Mouse (Mus musculus): ENCODE results near the gene Hmga1.

Hmga1 gene

DNA sequence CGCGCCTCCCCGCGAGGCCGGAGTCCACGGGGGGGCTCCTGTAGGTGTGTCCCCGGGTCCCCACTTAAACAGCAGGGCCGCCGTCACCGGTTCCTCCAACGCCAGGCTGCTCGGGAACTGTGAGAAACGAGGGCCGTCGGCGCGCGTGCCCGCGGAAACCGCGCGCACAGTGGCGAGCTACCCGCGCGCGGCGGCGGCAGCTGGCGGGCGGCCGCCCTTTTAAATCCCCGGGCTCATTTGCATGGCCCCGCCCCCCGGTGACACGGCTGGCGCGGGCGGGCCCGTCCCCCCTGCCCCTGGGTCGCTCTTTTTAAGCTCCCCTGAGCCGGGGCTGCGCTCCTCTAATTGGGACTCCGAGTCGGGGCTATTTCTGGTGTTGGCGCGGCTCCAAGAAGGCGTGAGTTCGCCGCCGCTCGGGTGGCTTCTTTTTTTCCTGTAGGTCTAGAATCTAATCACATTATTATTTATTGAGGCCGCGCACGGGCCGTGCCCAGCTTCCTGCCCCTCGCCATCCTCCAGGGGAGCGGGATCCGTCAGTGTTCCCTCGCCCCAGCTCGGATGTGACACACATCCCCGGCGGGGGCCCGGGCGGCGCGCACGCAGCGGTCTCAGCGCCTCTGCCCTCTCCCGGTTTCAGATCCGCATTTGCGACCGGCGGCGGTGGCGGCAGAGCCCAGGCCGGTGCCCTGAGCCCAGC lies at the start of gene Hmga1:
Gene Hmga1, plus strand, starts transcription at position 183 of the 697 bp plus-strand sequence.
- peak; percentile 90 for DNase-seq (ENCODE audit: low spot score)

DNA sequence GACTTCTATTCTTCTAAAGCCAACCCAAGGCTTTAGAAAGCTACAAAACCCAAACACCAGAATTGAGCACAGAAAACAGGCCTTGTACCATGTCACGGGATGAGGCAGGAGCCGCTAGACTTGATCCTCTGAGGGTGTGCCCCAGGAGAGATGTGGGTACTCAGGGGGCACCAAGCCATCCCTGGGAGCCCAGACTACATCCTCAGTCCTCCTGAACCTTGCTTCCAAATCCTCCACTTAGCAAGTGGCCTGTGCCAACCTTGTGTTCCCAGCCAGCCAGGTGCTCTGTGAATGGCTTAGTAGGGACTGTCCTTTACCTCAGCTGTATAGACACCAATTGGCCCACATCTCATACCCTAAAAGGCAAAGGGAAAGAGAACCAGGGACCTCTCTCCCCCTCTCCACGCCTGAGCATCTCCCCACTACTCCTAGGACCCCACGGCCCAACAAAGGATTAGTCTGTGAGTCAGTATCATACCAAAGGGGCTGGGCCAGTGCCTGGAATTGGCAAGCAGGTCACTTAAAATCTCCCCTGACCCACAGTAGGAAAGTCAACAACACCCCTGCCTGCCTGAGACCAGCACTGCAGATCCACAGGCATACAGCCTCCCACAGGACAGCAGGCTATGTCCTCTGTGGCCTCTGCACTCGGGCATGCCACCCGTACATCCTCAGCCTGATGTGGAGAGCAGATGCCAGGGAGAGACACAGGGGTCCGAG lies 49.3 kb upstream of the Hmga1 start:
- DNase-seq (ENCODE audit: low spot score): no peak

DNA sequence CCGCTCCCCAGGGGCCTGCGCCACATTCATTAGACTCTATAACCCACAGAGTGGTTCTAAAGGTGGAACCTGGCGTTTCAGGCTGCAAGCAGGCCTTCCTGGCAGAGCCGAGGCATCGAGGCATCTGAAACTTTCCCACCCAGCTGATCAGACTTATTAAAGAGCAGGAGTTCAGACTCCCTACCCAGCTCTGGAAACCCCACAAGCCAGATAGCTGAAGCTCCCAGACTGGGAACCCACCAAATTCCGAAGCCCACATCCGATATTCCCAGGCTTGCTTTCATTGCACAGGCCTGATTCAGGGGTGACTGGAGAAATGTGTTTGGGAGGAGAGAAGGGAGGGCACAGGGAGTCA lies 48.7 kb upstream of the Hmga1 start:
- DNase-seq (ENCODE audit: low spot score): no peak

DNA sequence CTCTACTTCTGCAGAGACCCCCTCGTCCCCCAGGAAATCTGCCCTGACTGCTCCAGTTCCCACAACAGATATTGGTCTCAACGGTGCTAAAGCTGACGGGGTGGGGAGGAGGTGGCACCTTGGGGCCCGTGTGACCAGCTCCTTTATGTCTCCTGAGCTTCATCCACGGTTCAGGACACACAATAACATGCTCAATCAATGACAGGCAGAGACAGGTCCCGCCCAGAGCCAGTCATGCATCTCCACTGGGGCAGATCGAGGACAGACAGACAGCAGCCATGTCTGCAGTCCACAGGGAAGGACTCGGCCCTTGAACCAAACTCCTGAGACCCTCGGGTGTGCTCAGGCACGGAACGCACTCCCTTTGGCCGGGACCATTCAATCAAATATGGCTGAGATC lies 48.3 kb upstream of the Hmga1 start:
- no peak for DNase-seq (ENCODE audit: low spot score)

DNA sequence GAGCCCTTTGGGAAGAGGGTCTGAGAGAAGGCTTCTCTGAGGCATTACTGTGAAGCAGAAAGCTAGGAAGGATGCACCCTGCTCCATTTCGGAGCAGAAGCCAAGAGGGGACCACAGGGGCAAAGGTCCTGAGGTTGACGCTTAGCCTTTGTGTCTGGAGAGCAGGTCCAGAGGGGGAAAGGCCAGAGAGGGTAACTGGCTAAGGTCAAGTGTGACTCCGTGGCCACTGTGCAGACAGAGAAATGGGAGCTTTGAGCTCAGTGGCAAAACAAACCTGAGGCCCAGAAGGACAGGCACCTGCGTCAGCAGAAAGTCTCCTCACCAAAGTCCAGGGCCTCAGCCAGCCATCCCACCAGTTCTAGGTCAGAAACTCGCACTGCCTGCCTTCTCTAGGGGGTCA lies 47.8 kb upstream of the Hmga1 start:
- DNase-seq (ENCODE audit: low spot score): no peak

DNA sequence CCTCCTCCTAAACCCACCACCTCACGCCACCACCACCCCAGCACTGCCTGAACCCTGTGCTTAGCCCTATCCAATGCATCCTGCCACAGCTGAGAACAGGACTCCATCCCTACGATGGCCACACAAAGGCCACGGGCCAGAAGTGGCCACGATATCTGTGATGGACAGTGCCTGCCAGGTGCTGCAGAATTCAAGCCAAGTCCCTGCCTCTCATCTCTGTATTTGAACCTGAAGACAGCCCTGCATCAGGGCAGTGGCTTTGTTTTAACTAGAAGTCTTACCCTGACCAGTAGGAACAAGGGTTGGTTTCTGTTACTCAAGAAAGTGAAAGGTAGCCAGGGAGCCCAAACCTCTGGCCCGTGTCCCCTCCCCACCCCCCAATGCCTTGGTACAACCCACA lies 47.2 kb upstream of the Hmga1 start:
- no peak for DNase-seq (ENCODE audit: low spot score)

DNA sequence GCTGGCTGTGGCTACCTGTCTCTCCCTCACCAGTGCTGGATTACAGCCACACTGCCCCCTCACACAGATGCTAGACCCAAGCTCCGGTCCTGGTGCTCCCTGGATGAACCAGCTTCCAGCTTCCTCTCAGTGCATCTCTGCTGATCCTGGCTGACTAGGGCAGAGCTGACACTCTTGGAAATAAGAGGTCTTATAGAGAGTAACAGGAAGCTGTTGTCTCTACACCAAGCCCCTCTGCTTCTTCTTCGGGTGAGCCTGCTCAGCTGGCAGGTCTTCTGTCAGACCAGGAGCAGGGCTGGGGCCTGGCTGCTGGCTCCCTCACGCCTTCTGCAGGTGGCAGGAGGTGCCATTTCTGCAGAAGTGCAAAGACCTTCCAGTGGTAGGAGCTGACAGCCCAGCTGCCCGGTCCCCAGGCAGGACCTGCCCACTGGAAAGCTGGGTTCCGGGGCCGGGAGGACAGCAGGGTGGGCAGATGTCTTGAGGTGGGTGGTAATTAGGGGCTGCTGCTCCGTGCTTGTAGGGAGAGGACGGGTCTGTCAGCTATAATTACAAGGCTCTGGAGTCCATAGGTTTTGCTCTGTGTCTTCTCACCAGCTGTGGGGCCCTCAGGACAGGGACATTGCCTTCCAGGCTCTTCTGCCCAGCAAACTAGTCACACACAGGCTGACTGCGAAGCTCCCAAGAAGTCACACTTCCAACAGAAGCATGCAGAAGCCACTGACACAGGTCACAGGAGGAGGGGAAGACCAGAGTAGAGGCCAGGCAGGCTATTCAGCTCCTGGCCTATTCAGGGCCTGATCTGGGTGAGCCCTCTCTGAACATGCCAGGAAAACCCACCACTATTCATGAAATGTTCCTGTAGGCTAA lies 45.8 kb upstream of the Hmga1 start:
- no peak for DNase-seq (ENCODE audit: low spot score)

DNA sequence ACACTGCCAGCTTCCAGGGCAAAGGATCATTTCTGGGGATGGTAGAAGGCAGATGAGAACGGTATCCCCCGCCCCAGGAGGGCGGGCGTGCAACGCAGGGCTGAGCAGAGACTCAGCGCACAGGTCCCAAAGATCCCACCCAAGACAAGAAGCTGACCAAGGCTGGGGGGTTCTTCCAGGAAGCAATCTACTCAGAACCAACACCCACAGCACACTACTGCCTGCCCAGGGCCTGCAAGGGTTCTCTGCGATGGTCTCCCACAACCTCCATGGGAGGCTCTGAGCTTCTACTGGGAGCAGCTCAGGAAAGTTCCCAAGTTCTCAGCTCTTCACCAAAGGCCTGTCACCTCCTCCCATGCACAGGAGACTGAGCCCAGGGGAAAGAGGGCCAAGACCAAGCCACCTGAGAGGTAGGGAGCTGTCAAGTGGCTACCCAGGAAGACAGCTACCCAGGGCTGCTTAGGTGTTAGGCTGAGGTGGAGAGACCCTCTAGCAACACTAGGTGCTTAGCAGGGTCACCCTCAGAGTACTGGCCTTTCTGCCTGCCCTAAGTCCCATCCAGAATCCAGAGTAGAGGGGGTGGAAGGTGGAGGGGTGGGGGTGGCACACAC lies 45.1 kb upstream of the Hmga1 start:
- no peak for DNase-seq (ENCODE audit: low spot score)

DNA sequence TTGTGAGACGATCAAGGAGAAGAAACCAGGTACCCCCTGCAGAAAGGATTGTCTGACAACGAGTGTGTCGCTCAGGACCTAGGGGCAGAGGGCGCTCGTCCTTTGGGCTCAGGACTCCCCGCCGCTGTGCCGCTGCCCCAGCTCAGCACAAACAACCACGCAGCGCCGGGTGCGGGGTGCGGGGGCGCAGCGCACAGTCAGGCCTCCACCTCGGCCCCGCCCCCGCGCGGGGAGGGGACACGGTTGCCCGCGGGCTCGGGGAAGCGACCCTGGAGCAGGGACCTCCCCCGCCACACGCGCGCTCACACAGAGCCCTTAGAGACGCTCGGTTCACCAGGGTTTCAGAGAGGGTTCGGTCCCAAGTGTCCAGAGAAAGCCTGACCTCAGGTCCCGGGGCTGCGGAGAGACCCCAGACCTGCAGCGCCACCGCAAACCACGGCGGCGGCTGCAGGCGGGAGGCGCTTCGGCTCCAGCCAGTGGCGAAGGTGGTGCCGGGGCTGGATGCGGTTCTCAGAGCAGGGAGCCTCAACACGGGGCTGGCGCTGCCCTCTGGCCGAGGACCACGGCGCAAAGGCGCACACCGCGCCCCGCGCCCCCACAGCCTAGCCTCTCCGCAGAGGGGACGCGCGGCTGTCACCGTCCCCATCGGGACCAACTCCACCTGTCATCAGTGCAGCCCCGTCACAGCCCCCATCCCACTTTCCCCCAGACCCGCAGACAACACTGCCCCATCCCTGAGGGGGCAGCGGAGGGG lies 44.3 kb upstream of the Hmga1 start:
- peak; percentile 65 for DNase-seq (ENCODE audit: low spot score)

DNA sequence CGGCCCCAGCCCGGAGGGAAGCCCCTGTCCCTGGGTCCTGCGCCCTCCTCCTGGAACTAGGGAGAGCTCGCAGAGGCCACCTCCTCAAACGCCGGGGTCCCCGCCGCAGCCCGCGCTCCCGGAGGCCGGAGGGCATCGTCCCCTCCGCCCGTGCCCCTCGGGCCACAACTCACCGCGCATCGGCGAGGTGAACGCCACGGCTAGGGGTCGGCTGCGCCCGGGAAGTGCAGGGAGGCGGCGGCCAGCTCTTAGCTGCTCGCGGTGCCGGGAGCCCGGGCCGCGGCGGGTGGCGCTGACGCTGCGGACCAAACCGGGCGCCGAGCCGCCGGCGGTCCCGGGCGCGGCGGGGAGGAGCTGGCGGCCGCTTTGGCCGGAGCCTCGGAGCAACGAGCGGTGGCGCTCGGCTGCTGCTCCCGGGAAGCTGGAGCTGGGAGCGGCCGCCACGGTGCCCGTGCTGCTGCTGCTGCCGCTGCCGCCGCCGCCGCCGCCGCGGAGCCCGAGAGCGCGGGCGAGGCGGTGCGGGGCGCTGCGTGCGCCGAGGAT lies 43.6 kb upstream of the Hmga1 start:
- DNase-seq (ENCODE audit: low spot score): no peak

DNA sequence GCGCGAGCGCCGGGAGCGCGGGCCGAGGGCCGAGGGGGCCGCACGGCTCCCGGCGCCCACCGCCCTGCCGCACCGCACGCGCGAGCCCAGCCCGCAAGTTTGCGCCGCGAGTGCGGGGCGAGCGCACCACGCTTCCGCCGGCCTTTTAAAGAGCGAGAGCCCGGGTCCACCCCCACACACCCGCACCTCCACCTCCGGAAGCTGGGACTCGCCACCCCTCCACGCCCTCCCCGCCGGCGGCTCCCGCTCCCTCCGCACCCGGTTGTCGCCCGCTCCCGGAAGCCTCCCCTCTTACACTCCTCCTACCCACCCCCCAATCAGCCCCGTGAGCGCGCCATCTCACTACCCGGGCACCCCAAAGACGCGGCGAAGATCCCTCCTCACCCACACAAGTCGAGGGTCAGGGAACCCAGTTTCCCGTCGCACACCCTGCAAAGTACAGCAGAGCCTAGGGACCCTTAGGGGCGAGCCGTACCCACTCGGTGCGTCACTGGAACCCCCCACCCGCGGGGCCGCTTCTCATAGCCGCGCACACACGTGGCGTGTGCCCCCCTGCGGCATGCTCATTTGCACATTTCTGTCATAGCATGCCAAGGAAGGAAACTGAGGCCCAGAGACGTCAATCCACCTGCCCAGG lies 42.9 kb upstream of the Hmga1 start:
- no peak for DNase-seq (ENCODE audit: low spot score)

DNA sequence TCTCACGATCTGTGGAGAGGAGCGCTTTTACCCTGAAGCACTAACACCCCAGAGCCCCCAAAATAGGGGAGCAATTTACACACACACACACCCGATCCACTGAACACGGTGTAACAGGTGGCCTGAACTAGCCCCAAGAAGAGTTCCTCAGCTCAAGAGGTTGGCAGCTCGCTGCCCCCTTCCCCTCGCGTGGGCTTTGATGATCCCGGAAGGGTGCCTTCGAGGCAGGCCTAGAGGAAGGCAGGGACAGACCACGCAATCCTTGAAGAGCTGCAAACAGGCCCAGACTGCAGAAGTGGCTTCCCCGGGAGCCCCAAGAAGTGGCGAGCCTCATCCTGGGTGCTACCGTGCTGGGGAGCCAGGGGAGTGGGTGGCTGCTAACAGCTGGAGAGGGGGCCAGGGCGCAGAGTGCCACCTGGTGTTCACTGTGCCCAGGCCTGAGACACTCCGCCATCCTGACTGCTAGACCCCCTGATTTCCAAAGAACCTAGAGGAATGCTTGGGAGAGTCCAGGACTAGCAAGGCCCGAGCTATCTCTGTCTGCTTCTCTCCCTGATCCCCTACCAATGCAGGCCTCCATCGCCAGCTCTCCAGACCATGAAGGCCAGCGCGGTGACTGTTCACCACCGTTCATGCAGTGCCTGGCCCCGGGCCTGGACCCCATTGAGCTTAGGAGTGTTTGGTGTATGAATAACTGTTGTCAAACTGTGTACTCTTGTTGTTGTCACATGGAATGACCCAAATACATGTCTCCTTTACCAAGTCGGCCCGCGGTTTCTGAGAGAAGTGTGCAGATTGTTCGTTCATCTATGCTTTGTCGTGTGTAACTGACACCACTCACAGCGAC lies 42.2 kb upstream of the Hmga1 start:
- DNase-seq (ENCODE audit: low spot score): no peak

DNA sequence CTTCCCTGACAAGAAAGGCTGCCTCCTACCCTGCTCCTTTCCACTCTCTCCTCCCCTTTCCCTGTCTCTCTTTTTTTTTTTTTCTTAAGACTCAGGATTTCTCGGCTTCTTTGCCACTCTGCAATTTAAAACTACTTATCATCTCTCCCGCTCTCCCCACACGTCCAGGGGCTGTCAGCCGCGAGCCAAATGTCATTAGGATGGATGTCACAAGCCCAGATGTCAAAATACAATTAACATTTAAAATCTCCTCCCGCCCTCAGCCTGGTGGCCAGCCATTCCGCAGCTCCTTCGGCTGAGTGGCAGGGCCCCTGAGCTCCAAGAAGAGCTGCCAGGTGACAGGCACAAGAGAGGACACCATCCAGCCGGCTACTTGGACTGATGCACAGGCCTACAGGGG lies 38.0 kb upstream of the Hmga1 start:
- no peak for DNase-seq (ENCODE audit: low spot score)

DNA sequence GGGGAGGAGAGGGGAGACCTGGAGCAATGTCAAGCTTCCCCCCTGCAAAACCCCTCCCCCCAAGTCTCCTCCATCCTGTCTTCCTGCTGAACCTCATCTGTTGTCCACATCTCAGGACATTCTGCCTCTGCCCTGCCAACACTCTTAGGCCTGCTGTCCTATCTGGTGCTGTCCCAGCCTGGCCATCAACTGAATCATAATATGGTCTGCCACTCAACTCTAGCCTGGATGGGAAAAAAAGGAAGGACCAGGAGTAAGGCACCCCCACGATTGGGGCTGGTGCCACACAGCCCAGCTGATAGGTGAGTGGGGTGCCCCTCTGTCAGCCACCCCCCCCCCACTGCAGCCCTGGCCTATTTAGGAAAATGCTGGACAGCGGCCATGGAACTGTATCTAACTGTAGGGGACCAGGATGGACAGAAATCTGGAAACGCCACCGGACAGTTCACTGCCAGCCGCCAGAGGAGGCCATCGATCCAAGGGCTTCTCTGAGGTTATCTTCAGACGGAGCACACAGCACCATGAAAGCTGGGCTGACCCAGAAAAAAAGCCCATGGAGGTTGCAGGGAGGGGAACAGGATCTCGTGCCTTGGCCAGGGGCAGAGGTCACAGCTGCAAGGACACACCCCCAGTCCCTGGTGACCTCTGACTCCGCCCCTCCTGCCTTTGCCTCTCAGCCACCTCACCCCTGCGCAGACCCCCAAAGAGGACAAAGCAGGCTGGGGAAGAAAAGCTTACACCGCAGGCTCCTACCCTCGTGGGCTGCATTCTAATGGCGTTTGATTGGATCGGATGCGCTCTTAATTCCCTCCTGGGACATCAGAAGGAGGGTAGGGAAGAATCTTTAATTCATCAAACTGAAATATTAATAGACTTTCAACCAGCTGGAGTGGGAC lies 37.3 kb upstream of the Hmga1 start:
- no peak for DNase-seq (ENCODE audit: low spot score)

DNA sequence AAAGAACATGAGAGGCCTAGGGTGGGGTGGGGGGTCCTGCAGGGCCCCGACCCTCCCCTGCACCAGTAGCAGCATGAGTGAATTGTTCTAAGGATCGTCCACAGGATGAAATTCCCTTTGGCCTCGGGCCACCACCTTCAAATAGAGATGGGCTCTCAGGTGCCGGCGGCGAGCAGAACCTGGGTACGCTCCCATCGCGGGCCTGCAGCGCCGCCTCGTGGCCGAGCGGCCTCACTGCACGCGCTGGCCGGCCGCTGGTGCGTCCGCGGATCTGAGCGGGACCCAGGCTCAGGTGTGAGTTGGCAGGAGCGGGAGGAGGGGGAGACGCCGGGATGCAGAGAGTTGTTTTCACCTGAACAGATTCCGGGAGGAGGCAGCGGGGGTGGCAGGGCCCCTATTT lies 35.7 kb upstream of the Hmga1 start:
- DNase-seq (ENCODE audit: low spot score): peak; percentile 84

DNA sequence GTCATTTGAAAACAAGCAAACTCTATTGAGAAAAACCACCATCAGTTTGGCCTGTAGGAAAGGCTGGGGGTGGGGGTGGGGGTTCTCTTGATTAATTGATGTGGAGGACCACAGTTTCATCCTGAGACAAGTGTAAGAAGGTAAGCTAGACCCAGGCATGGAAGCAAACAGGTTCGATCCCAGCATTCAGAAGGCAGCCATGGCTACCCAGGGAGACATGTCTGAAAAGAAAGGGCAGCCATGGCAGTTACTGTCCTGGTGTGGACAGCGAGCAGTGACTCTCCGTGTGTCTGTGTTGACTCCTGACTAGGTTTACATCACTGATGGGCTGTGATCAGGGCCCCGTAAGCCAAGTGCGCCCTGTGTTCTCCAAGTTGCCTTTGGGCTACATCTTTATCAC lies 35.0 kb upstream of the Hmga1 start, which contains the start of gene Grm4:
Gene Grm4, minus strand, starts transcription at position 101 of the 400 bp plus-strand sequence.
- no peak for DNase-seq (ENCODE audit: low spot score)

DNA sequence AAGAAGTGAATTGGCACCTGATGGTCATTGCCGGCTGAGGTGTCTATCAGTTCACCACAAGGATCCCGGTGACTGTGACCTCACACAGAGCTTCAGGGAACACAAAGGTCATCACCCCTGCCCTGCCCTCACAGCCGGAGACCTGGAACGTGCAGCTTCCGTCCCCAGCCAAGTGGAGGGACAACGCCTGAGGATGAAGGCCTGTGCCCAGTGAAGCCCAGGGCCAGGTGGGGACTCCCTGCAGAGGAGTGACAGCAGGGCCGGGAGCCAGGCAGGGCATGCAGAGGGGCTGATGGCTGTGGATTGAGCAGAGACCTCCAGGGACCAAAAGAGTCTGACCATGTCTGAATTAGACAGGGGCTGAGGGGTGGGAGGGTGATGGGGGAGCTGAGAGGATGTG lies 33.2 kb upstream of the Hmga1 start:
- DNase-seq (ENCODE audit: low spot score): no peak

DNA sequence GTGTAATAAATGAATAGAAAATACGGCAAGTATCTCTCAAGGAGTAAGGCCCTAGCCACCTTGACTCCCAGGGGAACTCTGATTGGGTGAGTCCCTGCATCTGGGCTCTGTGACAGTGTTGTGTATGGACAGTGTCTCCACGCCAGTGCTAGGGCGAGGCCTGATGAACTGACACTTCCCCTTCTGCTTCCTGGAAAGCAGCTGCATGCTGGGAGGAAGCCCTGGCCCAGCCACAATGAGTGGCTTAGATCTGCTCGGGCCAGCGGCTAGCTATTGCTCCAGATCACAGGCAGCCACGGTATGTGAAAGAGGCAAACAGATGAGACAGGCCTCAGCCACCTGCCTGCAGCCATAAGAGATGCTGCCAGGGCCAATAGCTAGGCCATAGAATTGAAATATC lies 29.1 kb upstream of the Hmga1 start:
- no peak for DNase-seq (ENCODE audit: low spot score)

DNA sequence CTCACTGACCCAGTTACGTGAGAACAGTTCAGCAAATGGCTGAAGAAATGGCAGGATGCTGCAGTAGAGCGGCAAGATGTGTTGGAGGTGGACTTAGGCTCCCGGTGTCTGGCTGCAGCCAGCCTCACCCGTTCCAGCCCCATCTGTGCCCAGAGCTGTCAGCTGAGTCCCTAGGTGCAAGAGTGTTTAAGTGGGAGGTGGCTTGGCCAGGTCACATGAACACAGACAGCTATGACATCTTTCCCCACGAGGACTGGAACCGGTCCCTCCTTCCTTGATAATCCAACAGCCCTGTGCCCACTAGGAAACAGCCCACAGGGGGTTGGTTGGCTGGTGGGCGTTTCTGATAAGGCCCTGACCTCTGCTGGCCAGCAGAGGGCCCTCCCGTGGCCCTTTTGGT lies 28.3 kb upstream of the Hmga1 start:
- no peak for DNase-seq (ENCODE audit: low spot score)
